Mouse (Mus musculus) hindbrain, postnatal 0 days (tissue): Measurements from ENCODE around the gene Gm44790. TPM values are rescaled to one million over a fixed set of nuclear protein-coding genes. Genes with fewer than 3 reads are reported as not detected.

Experiments
- ATAC-seq: fragments of 200-750 bp; cut with Nextera tagmentation; 2 replicates; pipeline ENCODE4 v1.8.0; 2017; ENCODE audit warnings: mild to moderate bottlenecking, moderate TSS enrichment, moderate library complexity
- DNase-seq: peaks from one replicate; pipeline ENCODE4 v3.0.0-alpha.2; 2015; ENCODE audit warnings: low spot score
- H3K27ac ChIP-seq: fragments of 300-500 bp; sonication (generic); 2 replicates; pipeline ENCODE4 v1.5.1; 2014; ENCODE audit warnings: mild to moderate bottlenecking
- H3K27me3 ChIP-seq: fragments of 300-500 bp; sonication (generic); 2 replicates; pipeline ENCODE4 v1.6.1; 2014; ENCODE audit warnings: low read length, mixed read lengths; ENCODE audit not compliant: insufficient read depth
- H3K36me3 ChIP-seq: fragments of 300-500 bp; sonication (generic); 2 replicates; pipeline ENCODE4 v1.6.1; 2014; ENCODE audit warnings: low read length, mixed read lengths; ENCODE audit not compliant: insufficient read depth
- H3K4me1 ChIP-seq: fragments of 300-500 bp; sonication (generic); 2 replicates; pipeline ENCODE4 v1.6.1; 2014; ENCODE audit warnings: antibody characterized with exemption, low read length, mixed read lengths; ENCODE audit not compliant: insufficient read depth
- H3K4me2 ChIP-seq: fragments of 300-500 bp; sonication (generic); 2 replicates; pipeline ENCODE4 v1.6.1; 2014; ENCODE audit warnings: low read depth, mild to moderate bottlenecking, low read length, moderate library complexity, mixed read lengths
- H3K4me3 ChIP-seq: fragments of 300-500 bp; sonication (generic); 2 replicates; pipeline ENCODE4 v1.5.1; 2014; ENCODE audit warnings: low read length
- H3K9ac ChIP-seq: fragments of 300-500 bp; sonication (generic); replicated peaks from 2 replicates; pipeline ENCODE4 v1.6.1; 2014; ENCODE audit warnings: mild to moderate bottlenecking, low read length, moderate library complexity, mixed read lengths
- H3K9me3 ChIP-seq: fragments of 300-500 bp; sonication (generic); 2 replicates; pipeline ENCODE4 v1.6.1; 2016; ENCODE audit warnings: low read length, mixed read lengths
- CTCF ChIP-seq: IDR thresholded peaks from 2 replicates; pipeline ENCODE4 v1.5.1; 2016; ENCODE audit warnings: antibody characterized with exemption, control low read depth, low read depth
- WGBS: fragments of 180-500 bp; shearing (Covaris S2); extraction: QIAGEN DNeasy Blood & Tissue Kit; methylation state at CpG from one replicate; pipeline ENCODE4 v1.1.7; 2014; 5-methylcytosine and 5-hydroxymethylcytosine counted together
- polyA plus RNA-seq: library from polyadenylated mRNA; unstranded; fragments of >200 nt; fragmentation: Nextera tagmentation; extraction: Ambion mirVana; gene quantifications from 2 replicates; pipeline ENCODE4 v1.2.1, GENCODE M21; 2015
- total RNA-seq: library from RNA; depleted of rRNA; stranded (reverse); fragments of >200 nt; gene quantifications from 2 replicates; pipeline ENCODE4 v1.2.3, GENCODE M21; 2014

The Gm44790 gene
- total and polyA plus RNA-seq, 2 experiments from 2014 or later: not detected

DNA sequence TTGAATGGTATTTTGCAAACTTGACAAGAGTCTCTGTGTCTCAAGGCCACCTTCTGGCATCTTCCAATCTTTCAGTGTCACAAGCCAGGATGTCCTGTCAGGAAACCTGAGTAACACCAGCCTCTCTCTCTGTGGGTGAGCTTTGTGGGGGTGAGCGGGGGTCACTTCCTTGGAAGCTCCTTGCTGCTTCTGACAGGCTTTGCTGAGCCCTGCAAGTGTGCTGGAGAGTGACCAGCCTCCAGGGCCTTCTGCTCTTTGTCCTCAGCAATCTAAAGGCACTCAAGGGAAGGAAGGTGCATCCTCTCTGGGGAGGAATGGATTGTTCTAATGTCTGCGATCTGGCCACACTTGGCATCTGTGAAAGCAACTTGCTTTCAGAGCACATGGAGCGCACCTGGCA is 52.9 kb downstream of the Gm44790 start:
- WGBS: 49% methylated on average over 3 of the region's 3 CpGs
- Histone ChIP-seq H3K27me3 (no peaks in the 10 kb centered on the region), H3K36me3 (no peaks in the 10 kb centered on the region), H3K4me1 (no peaks in the 10 kb centered on the region), H3K9ac (no peak overlapping the region), H3K9me3 (no peaks in the 10 kb centered on the region), H3K27ac (no peak overlapping the region), H3K4me3 (no peak overlapping the region), H3K4me2 (no peak overlapping the region)
- no peak for DNase-seq
- no peak for TF ChIP-seq CTCF
- ATAC-seq: no peak

DNA sequence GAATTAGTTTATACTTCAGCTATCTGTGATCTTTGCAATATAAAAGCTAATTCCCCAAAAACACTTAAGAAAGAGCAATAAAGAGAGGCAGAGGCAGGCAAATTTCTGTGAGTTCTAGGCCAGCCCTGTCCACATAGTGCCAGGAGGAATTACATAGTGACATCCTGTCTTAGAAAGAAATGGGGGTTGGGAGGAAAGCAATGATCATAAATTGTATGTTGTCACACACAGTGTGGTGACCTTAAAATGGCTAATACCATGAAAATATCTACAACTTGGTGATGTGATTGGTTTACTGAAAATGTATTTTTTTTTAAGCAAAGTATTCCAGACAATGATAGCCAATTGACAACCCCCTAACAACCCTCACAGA is 53.3 kb downstream of the Gm44790 start:
- Histone ChIP-seq H3K27ac (no peak overlapping the region), H3K9me3 (no peaks in the 10 kb centered on the region), H3K9ac (no peak overlapping the region), H3K4me3 (no peak overlapping the region), H3K4me2 (no peak overlapping the region), H3K36me3 (no peaks in the 10 kb centered on the region), H3K27me3 (no peaks in the 10 kb centered on the region), H3K4me1 (no peaks in the 10 kb centered on the region)
- ATAC-seq (no peak), DNase-seq (no peak)
- TF ChIP-seq CTCF: no peak

GRCm38 (mm10) chr6:86480189-86480831 is 53.9 kb downstream of the Gm44790 start:
- TF ChIP-seq CTCF: no peak
- H3K9ac ChIP-seq: peak overlapping the region; percentile 35
- 33% methylated on average over 9 of the region's 9 CpGs for WGBS
- ATAC-seq: no peak
- H3K4me1 ChIP-seq: no peaks in the 10 kb centered on the region
- no peaks in the 10 kb centered on the region for H3K27me3 ChIP-seq
- peak overlapping the region; percentile 34 for H3K4me2 ChIP-seq
- peak overlapping the region; percentile 58; the same call in 1 of the 2 replicates for H3K27ac ChIP-seq
- no peak for DNase-seq
- H3K4me3 ChIP-seq: no peak overlapping the region
- H3K9me3 ChIP-seq: no peaks in the 10 kb centered on the region
- no peaks in the 10 kb centered on the region for H3K36me3 ChIP-seq

DNA sequence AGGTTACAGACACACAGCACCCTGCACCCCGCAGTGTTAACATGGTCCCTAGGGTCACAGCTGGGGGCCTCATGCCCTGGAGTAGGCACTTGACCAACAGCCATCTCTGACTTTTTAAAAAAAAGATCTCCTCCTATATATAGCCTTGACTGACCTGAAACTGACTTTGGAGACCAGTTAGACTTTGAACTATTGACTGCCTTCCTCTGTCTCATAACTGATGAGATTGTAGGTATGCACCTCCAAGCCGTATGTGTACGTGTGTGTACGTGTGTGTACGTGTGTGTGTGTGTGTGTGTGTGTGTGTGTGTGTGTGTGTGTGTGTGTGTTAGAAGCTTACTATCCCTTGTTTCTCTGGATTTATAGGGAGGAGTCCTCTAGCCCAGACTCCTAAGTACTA is 55.4 kb downstream of the Gm44790 start:
- no peak for TF ChIP-seq CTCF
- no peak for ATAC-seq
- H3K4me1 ChIP-seq: 0 out of 2 replicates have a peak, but pooled peaks cover under 1% of the 10 kb centered on the region
- no peaks in the 10 kb centered on the region for H3K27me3 ChIP-seq
- H3K36me3 ChIP-seq: no peaks in the 10 kb centered on the region
- 93% methylated on average over 5 of the region's 5 CpGs for whole genome bisulfite sequencing
- no peak overlapping the region for H3K9ac ChIP-seq
- no peaks in the 10 kb centered on the region for H3K9me3 ChIP-seq
- H3K4me3 ChIP-seq: no peak overlapping the region
- no peak for DNase-seq
- H3K27ac ChIP-seq: no peak overlapping the region
- no peak overlapping the region for H3K4me2 ChIP-seq

DNA sequence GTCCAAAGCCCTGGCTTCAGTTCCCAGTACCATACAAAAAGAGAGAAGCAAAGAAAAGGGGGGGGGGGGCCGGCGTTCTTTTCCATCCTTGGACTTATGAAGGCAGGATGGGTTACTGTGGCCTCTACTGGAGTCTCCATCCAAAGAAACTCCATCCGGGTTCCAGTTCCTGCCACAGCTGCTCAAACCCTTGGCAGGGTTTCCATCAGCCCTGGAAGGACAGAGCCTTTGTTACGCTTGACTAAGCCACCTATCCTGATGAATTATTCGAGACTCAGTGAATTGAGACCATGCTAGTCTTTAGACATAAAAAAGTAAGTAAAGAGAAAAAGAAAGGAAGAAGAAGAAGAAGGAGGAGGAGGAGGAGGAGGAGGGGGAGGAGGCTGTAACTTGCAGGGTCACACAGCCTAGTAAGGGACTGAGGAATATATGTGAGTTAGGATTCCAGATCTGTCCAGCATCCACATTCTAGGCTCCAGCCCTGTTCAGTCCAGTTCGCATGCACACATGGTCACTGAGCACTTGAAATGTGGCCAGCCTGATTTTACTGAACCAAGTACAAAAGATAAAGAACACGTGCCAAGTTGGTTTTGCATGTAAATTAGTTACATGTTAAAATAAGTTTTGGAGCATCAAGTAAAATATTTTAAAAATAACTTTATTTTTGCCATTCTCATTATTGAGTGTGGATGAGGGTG is 59.6 kb downstream of the Gm44790 start:
- Histone ChIP-seq H3K4me3 (no peak overlapping the region), H3K4me2 (no peak overlapping the region), H3K36me3 (no peaks in the 10 kb centered on the region), H3K27ac (peak overlapping the region; percentile 95; the same call in 1 of the 2 replicates), H3K4me1 (peaks cover 16% of the 10 kb centered on the region), H3K9me3 (no peaks in the 10 kb centered on the region), H3K27me3 (no peaks in the 10 kb centered on the region), H3K9ac (no peak overlapping the region)
- 40% methylated on average over 6 of the region's 7 CpGs for WGBS
- no peak for TF ChIP-seq CTCF
- DNase-seq: peak; percentile 59
- ATAC-seq: no peak

GRCm38 (mm10) chr6:86487358-86488148 is 61.1 kb downstream of the Gm44790 start:
- ATAC-seq: peak; percentile 95
- H3K4me1 ChIP-seq: peaks cover 16% of the 10 kb centered on the region
- H3K4me2 ChIP-seq: peak overlapping the region; percentile 46
- peak; percentile 50 for TF ChIP-seq CTCF
- no peaks in the 10 kb centered on the region for H3K36me3 ChIP-seq
- H3K9me3 ChIP-seq: no peaks in the 10 kb centered on the region
- peak overlapping the region; percentile 95 for H3K27ac ChIP-seq
- peak; percentile 86 for DNase-seq
- H3K9ac ChIP-seq: peak overlapping the region; percentile 47
- WGBS: 4% methylated on average over 24 of the region's 24 CpGs
- H3K4me3 ChIP-seq: 0 out of 2 replicates have a peak overlapping the region, but pooled peaks have one; percentile 3
- H3K27me3 ChIP-seq: no peaks in the 10 kb centered on the region
